Mouse (Mus musculus): ENCODE data around the gene Thap11.

DNA sequence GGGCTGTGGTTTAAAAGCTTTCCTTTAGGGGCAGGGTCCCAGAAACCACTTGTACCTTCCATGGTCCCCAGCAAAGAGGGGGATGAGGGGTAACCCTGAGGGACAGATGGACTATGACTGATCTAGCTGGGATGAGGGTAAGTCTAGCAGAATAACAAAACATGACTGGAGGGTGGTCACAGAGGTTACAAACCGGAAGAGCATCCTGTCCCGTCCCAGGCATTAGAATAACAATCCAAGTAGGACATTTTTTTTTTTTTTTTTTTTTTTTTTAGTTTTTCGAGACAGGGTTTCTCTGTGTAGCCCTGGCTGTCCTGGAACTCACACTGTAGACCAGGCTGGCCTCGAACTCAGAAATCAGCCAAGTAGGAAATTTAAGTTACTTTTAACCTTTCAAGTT lies 4.9 kb upstream of the Thap11 start:
- TF ChIP-seq CTCF (IDR thresholded peaks at IDR 0.05; ENCODE audit: low read depth) (no peak), EP300 (IDR thresholded peaks at IDR 0.05; ENCODE audit: low read depth) (no peak)
